Mouse (Mus musculus) forebrain, postnatal 0 days (tissue): ENCODE measurements around the gene Rasa4. TPM values are rescaled to one million over a fixed set of nuclear protein-coding genes. Genes with fewer than 3 reads are reported as not detected.

Source experiments
- ATAC-seq: fragments of 200-750 bp; cut with Nextera tagmentation; 2 replicates; pipeline ENCODE4 v1.8.0; 2017; ENCODE audit warnings: mild to moderate bottlenecking, moderate library complexity
- DNase-seq: peaks from one replicate; pipeline ENCODE4 v3.0.0-alpha.2; 2015
- H3K27ac ChIP-seq: fragments of 300-500 bp; sonication (generic); 2 replicates; pipeline ENCODE4 v1.5.1; 2014; ENCODE audit warnings: low read depth, mild to moderate bottlenecking, antibody characterized with exemption, low read length, moderate library complexity, mixed read lengths
- H3K27me3 ChIP-seq: fragments of 300-500 bp; sonication (generic); 2 replicates; pipeline ENCODE4 v1.6.1; 2014; ENCODE audit warnings: mild to moderate bottlenecking, low read length, mixed read lengths; ENCODE audit not compliant: insufficient read depth
- H3K36me3 ChIP-seq: fragments of 300-500 bp; sonication (generic); 2 replicates; pipeline ENCODE4 v1.6.1; 2014; ENCODE audit warnings: mild to moderate bottlenecking, moderate library complexity; ENCODE audit not compliant: insufficient read depth
- H3K4me1 ChIP-seq: fragments of 300-500 bp; sonication (generic); 2 replicates; pipeline ENCODE4 v1.6.1; 2014; ENCODE audit warnings: antibody characterized with exemption; ENCODE audit not compliant: insufficient read depth
- H3K4me2 ChIP-seq: fragments of 300-500 bp; sonication (generic); 2 replicates; pipeline ENCODE4 v1.6.1; 2014; ENCODE audit warnings: low read depth, mild to moderate bottlenecking, moderate library complexity
- H3K4me3 ChIP-seq: fragments of 300-500 bp; sonication (generic); 2 replicates; pipeline ENCODE4 v1.5.1; 2014; ENCODE audit warnings: low read depth, low read length, mixed read lengths
- H3K9ac ChIP-seq: fragments of 300-500 bp; sonication (generic); 2 replicates; pipeline ENCODE4 v1.6.1; 2014; ENCODE audit warnings: mild to moderate bottlenecking
- H3K9me3 ChIP-seq: fragments of 300-500 bp; sonication (generic); 2 replicates; pipeline ENCODE4 v1.6.1; 2016; ENCODE audit warnings: low read length
- CTCF ChIP-seq: sonication (generic); IDR thresholded peaks from 2 replicates; pipeline ENCODE4 v1.5.1; 2016; ENCODE audit warnings: antibody characterized with exemption, control low read depth, low read depth
- WGBS: fragments of 180-500 bp; shearing (Covaris S2); extraction: QIAGEN DNeasy Blood & Tissue Kit; methylation state at CpG from one replicate; pipeline ENCODE4 v1.1.7; 2014; 5-methylcytosine and 5-hydroxymethylcytosine counted together
- polyA plus RNA-seq: library from polyadenylated mRNA; unstranded; fragments of >200 nt; fragmentation: Nextera tagmentation; extraction: Ambion mirVana; gene quantifications from 2 replicates; pipeline ENCODE4 v1.2.1, GENCODE M21; 2015
- total RNA-seq: library from RNA; depleted of rRNA; stranded (reverse); fragments of >200 nt; gene quantifications from 2 replicates; pipeline ENCODE4 v1.2.3, GENCODE M21; 2014

The Rasa4 gene
- total and polyA plus RNA-seq, 2 experiments from 2014 or later = 9.0 to 11.5 TPM

- no peaks in the 10 kb centered on the region for H3K9me3 ChIP-seq
- no peak overlapping the region for H3K4me3 ChIP-seq
- H3K4me1 ChIP-seq = no peaks in the 10 kb centered on the region
- no peak overlapping the region for H3K9ac ChIP-seq
- no peak overlapping the region for H3K27ac ChIP-seq
- WGBS = 74% methylated on average over 2 of the region's 2 CpGs
- H3K4me2 ChIP-seq = no peak overlapping the region
- no peak for TF ChIP-seq CTCF
- no peaks in the 10 kb centered on the region for H3K36me3 ChIP-seq
- no peaks in the 10 kb centered on the region; the same call in 1 of the 2 replicates for H3K27me3 ChIP-seq
- no peak for DNase-seq
- ATAC-seq = no peak
Measured at GRCm38 (mm10) chr5:136069411-136069810, 14.3 kb upstream of the Rasa4 start.

DNA sequence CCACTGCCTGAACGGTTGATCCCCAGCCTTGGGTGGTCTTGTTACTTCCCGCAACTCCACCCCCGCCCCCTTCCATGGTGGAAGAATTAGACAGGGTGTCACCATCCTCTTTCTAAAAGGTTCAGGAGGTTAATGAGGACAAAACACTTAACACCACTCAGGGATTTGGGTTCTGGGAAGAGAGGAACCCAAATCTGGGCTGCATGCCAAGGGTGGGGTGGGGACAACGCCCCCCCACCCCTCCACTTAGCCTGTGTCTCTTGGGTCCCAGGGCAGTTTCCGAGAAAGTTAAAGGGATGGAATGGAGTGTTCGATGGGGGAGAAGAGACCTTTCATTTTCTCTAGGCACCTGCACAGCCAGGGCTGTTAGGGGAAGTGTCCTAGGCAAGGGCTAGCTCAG, 10.7 kb upstream of the Rasa4 start:
- Histone ChIP-seq H3K9ac (no peak overlapping the region), H3K36me3 (no peaks in the 10 kb centered on the region), H3K27ac (no peak overlapping the region), H3K9me3 (no peaks in the 10 kb centered on the region), H3K4me1 (0 out of 2 replicates have a peak, but pooled peaks cover 5% of the 10 kb centered on the region), H3K4me2 (no peak overlapping the region), H3K27me3 (no peaks in the 10 kb centered on the region; the same call in 1 of the 2 replicates), H3K4me3 (no peak overlapping the region)
- DNase-seq (no peak), ATAC-seq (no peak)
- WGBS = 44% methylated on average over 6 of the region's 6 CpGs
- no peak for TF ChIP-seq CTCF

DNA sequence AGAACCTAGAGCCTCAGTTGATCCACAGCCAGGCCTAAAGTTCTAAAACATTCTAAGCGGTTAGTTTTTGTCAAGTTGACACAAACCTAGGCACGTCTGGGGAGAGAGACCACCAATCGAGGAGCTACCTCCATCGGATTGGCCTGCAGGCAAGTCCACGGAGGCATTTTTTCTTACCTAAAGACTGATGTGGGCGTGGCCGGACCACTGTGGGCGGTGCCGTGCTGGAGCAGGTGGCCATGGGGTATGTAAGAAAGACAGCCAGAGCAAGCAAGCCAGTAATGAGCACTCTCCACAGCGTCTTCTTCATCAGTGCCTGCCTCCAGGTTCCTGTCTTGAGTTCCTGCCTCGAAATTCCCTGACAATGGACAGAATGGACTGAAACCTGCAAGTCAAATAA, 10.2 kb upstream of the Rasa4 start:
- Histone ChIP-seq H3K9ac (no peak overlapping the region), H3K9me3 (no peaks in the 10 kb centered on the region), H3K36me3 (no peaks in the 10 kb centered on the region), H3K27me3 (no peaks in the 10 kb centered on the region; the same call in 1 of the 2 replicates), H3K4me3 (no peak overlapping the region), H3K27ac (no peak overlapping the region), H3K4me2 (no peak overlapping the region), H3K4me1 (0 out of 2 replicates have a peak, but pooled peaks cover 5% of the 10 kb centered on the region)
- no peak for ATAC-seq
- 65% methylated on average over 11 of the region's 11 CpGs for WGBS
- no peak for TF ChIP-seq CTCF
- DNase-seq = no peak

DNA sequence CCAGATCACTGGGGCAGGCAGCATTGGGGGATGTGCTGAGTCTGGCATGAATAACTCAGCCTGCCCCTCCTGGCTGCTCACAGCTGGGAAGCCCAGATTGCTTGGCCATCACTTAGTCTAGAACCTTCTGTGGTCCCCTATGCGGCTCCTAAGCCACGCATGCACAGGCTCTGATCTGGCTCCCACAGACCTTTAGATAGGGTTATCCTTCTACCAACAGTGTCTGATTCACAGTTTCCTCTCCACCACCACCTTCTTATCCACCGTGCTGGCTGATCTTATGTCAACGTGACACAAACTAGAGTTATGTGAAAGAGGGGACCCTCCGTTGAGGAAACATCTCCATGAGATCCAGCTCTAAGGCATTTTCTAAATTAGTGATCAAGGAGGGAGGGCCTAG, 8.6 kb upstream of the Rasa4 start:
- Histone ChIP-seq H3K9me3 (no peaks in the 10 kb centered on the region), H3K36me3 (no peaks in the 10 kb centered on the region), H3K9ac (no peak overlapping the region), H3K4me1 (0 out of 2 replicates have a peak, but pooled peaks cover 5% of the 10 kb centered on the region), H3K4me2 (no peak overlapping the region), H3K4me3 (no peak overlapping the region), H3K27me3 (no peaks in the 10 kb centered on the region; the same call in 1 of the 2 replicates), H3K27ac (no peak overlapping the region)
- 93% methylated on average over 5 of the region's 5 CpGs for WGBS
- no peak for TF ChIP-seq CTCF
- ATAC-seq (no peak), DNase-seq (no peak)

DNA sequence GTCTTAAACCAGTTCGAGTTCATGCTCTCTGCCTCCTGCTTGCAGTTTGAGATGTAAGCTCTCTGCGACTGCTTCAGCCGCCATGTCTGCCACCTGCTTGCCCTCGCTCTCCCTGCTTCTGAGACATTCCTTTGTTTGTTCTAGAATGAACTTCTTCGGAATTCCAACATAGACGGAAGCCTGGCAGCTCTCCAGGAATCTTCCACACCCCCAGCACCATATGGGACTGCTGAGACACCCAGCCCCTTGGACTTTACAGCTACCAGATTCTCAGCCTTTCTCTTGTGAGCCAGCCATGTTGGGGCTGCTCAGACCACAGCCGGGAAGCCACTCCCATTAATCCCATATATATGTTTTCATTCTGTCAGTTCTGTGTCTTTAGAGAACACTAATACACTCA, 7.4 kb upstream of the Rasa4 start:
- 28% methylated on average over 7 of the region's 7 CpGs for WGBS
- Histone ChIP-seq H3K27me3 (no peaks in the 10 kb centered on the region; the same call in 1 of the 2 replicates), H3K36me3 (no peaks in the 10 kb centered on the region), H3K9ac (no peak overlapping the region), H3K4me2 (no peak overlapping the region), H3K4me3 (no peak overlapping the region), H3K27ac (peak overlapping the region; percentile 40; the same call in 1 of the 2 replicates), H3K9me3 (no peaks in the 10 kb centered on the region), H3K4me1 (0 out of 2 replicates have a peak, but pooled peaks cover 5% of the 10 kb centered on the region)
- DNase-seq (peak; percentile 49), ATAC-seq (peak; percentile 34; the same call in 1 of the 2 replicates)
- TF ChIP-seq CTCF = no peak

DNA sequence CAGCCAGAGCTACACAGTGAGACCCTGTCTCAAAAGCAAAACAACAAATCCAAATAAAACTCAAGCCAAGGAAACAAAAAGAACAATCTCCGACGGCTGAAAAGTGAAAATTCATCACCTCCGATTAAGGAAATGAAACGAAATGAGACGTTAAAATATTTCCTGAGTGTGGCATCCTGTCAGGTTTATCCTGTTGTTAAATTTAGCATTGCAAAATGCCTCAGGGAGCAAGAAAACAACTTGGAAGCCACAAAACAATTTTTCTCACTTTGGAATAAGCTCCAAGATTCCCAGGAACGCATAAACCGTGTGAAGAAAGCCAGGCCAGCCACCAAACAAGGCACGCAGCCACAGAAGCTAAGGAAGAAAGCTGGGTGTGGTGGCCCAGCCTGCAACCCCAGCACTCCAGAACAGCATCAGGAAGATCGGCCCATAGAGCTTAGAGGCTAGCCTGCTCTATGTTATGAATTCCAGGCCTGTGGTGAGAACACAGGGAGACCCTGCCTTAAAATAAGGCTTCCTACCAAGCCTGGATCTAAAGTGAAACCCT, 6.6 kb upstream of the Rasa4 start:
- 0 out of 2 replicates have a peak, but pooled peaks cover 5% of the 10 kb centered on the region for H3K4me1 ChIP-seq
- ATAC-seq (no peak), DNase-seq (no peak)
- TF ChIP-seq CTCF = no peak
- H3K9ac ChIP-seq = no peak overlapping the region
- 67% methylated on average over 9 of the region's 9 CpGs for WGBS
- H3K27ac ChIP-seq = no peak overlapping the region
- no peaks in the 10 kb centered on the region for H3K36me3 ChIP-seq
- H3K27me3 ChIP-seq = no peaks in the 10 kb centered on the region; the same call in 1 of the 2 replicates
- no peak overlapping the region for H3K4me2 ChIP-seq
- no peaks in the 10 kb centered on the region for H3K9me3 ChIP-seq
- no peak overlapping the region for H3K4me3 ChIP-seq

DNA sequence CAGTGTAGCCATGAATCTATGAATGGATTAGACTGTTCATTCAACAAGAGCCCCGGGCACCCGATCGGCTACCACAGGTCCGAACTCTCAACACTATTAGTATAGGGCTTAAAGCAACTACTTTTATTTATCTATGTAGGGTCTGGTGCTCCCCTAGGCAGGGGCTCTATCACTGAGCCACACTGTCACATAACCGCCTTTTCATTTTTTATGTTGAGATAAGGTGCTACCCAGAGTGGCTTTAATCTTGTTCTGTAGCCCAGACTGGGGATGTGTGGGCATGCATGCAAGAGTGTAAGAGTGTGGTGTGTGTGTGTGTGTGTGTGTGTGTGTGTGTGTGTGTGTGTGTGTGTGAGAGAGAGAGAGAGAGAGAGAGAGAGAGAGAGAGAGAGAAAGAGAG, 5.6 kb upstream of the Rasa4 start:
- H3K4me3 ChIP-seq = no peak overlapping the region
- 0 out of 2 replicates have a peak, but pooled peaks cover 5% of the 10 kb centered on the region for H3K4me1 ChIP-seq
- H3K9ac ChIP-seq = no peak overlapping the region
- no peaks in the 10 kb centered on the region for H3K27me3 ChIP-seq
- no peaks in the 10 kb centered on the region for H3K9me3 ChIP-seq
- no peak overlapping the region for H3K27ac ChIP-seq
- no peak for ATAC-seq
- TF ChIP-seq CTCF = no peak
- 96% methylated on average over 5 of the region's 5 CpGs for WGBS
- no peak for DNase-seq
- H3K4me2 ChIP-seq = no peak overlapping the region
- no peaks in the 10 kb centered on the region for H3K36me3 ChIP-seq
